Mouse (Mus musculus) liver, embryonic 14.5 days (tissue): ENCODE results near the gene Zfp385a.

Experiments used
- CTCF ChIP-seq: IDR thresholded peaks from 2 replicates; pipeline ENCODE4 v1.5.1; 2016; ENCODE audit warnings: antibody characterized with exemption, low read depth, control low read depth
- EP300 ChIP-seq: IDR thresholded peaks from 2 replicates; pipeline ENCODE4 v1.6.1; 2016; ENCODE audit warnings: antibody characterized with exemption, low read depth

DNA sequence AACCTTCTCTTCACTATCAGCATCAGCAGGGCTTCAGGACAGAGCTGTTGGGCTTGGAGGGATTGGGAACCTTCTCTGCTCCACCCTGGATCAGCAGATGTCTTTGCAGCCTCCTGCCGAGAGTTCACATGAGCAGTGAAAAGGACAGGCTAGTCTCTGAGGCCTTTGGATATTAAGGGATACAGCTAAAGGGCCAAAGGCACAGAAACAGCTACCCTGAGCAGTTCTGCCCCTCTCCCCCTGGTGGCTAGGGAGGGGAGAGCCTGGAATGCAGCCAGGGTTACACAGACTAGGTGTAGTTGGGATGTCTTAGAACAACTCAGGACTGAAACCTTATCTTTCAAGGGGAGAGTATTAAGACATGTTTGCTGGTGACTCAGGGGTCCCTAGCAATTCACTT, 18.8 kb downstream of the Zfp385a start:
- peak; percentile 69 for TF ChIP-seq CTCF
- TF ChIP-seq EP300, result no peak
